Mouse (Mus musculus) ES-E14 (cell line): ENCODE data around the gene Ak5. TPM values are rescaled to one million over a fixed set of nuclear protein-coding genes. Genes with fewer than 3 reads are reported as not detected.

Experiments
- DNase-seq: peaks from one replicate; pipeline ENCODE4 v3.0.0-alpha.2; 2013; ENCODE audit warnings: low read depth, low spot score
- H3K27ac ChIP-seq: 2 replicates; pipeline ENCODE4 v1.5.1; 2012; ENCODE audit warnings: low read depth, mild to moderate bottlenecking, low read length, moderate library complexity, mixed read lengths; ENCODE audit not compliant: poor library complexity, insufficient read depth, severe bottlenecking
- H3K36me3 ChIP-seq: 2 replicates; pipeline ENCODE4 v1.6.1; 2012; ENCODE audit warnings: mild to moderate bottlenecking, low read length, moderate library complexity, mixed read lengths; ENCODE audit not compliant: control insufficient read depth, poor library complexity, insufficient read depth, severe bottlenecking
- H3K4me1 ChIP-seq, 2 experiments: fragments of 150-350 bp in 1 of 2; sonication (generic) in 1 of 2; 2 replicates each; pipeline ENCODE4 v1.6.1; 2012; ENCODE audit warnings: low read length in 2 of 2, mild to moderate bottlenecking in 1 of 2, mixed read lengths in 1 of 2; ENCODE audit not compliant: control insufficient read depth in 2 of 2, insufficient read depth in 2 of 2, poor library complexity in 1 of 2
- H3K4me3 ChIP-seq, 2 experiments: fragments of 150-350 bp in 1 of 2; sonication (generic) in 1 of 2; 2 replicates each; pipeline ENCODE4 v1.5.1; 2012; ENCODE audit warnings: low read length in 2 of 2, low read depth in 1 of 2, mild to moderate bottlenecking in 1 of 2, mixed read lengths in 1 of 2; ENCODE audit not compliant: insufficient read depth in 1 of 2, poor library complexity in 1 of 2, severe bottlenecking in 1 of 2
- H3K9ac ChIP-seq: 2 replicates; pipeline ENCODE4 v1.6.1; 2012; ENCODE audit warnings: low read depth, mild to moderate bottlenecking, low read length, mixed read lengths; ENCODE audit not compliant: poor library complexity, insufficient read depth, severe bottlenecking
- H3K9me3 ChIP-seq: fragments of 150-350 bp; sonication (generic); 2 replicates; pipeline ENCODE4 v1.6.1; 2012; ENCODE audit warnings: low read depth, mild to moderate bottlenecking, low read length; ENCODE audit not compliant: control insufficient read depth, insufficient read depth
- CHD2 ChIP-seq: IDR thresholded peaks from 2 replicates; pipeline ENCODE4 v1.6.1; 2014; ENCODE audit warnings: mild to moderate bottlenecking, low read depth, low read length, inconsistent platforms
- HCFC1 ChIP-seq: IDR thresholded peaks from 2 replicates; pipeline ENCODE4 v1.6.1; 2012; ENCODE audit warnings: low read length, inconsistent platforms, borderline replicate concordance; ENCODE audit not compliant: insufficient read depth
- MAFK ChIP-seq: IDR thresholded peaks from 2 replicates; pipeline ENCODE4 v1.6.1; 2014; ENCODE audit warnings: mild to moderate bottlenecking, low read depth, low read length, inconsistent platforms; ENCODE audit not compliant: insufficient read depth
- ZC3H11A ChIP-seq: IDR thresholded peaks from 2 replicates; pipeline ENCODE4 v1.6.1; 2012; ENCODE audit warnings: low read depth, mild to moderate bottlenecking, inconsistent platforms, low read length, borderline replicate concordance
- ZNF384 ChIP-seq: IDR thresholded peaks from 2 replicates; pipeline ENCODE4 v1.6.1; 2012; ENCODE audit warnings: low read depth, low read length, inconsistent platforms
- in situ Hi-C, 2 experiments: fragments of 600-800 bp; cut with MboI; formaldehyde crosslinking; loops; one replicate each; pipeline ENCODE4 v1.15.1; 2025; ENCODE audit warnings: low sequenced_read_pairs in 2 of 2, inconsistent platforms in 1 of 2; ENCODE audit not compliant: unreplicated experiment in 2 of 2
- total RNA-seq: library from RNA; depleted of rRNA; stranded (reverse); fragments of 300-350 nt; gene quantifications from 2 replicates; pipeline ENCODE4 v1.2.3, GENCODE M21; 2012

Gene Ak5
- total RNA-seq, 1 experiment: 0.76 TPM

DNA sequence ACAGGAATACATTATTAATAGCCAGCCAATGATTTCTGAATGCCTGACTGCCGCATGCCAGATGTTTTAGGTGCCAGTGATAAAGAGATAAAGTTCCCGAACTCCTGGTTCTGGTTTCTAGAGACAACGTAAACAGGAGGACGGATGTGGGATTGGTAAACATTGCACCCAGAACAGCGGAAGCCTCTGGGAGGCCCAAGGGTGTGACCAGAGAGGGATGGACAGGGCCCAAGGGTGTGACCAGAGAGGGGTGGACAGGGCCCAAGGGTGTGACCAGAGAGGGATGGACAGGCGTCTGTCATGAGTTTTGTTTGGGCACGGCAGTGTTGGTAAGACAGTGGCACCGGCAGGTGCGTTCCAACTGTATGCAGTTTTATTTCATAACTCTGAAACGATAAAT, 148.6 kb downstream of the Ak5 start:
- no peaks in the 10 kb centered on the region for H3K36me3 ChIP-seq
- H3K27ac ChIP-seq: no peak overlapping the region
- no peak for TF ChIP-seq MAFK
- TF ChIP-seq CHD2: no peak
- TF ChIP-seq ZC3H11A: no peak
- no peak for TF ChIP-seq ZNF384
- no peak for TF ChIP-seq HCFC1
- no peaks in the 10 kb centered on the region for H3K4me1 ChIP-seq
- in situ Hi-C loops: no loop called here
- no peak overlapping the region for H3K9ac ChIP-seq
- DNase-seq: no peak
- no peak overlapping the region for H3K4me3 ChIP-seq
- H3K9me3 ChIP-seq: no peaks in the 10 kb centered on the region

DNA sequence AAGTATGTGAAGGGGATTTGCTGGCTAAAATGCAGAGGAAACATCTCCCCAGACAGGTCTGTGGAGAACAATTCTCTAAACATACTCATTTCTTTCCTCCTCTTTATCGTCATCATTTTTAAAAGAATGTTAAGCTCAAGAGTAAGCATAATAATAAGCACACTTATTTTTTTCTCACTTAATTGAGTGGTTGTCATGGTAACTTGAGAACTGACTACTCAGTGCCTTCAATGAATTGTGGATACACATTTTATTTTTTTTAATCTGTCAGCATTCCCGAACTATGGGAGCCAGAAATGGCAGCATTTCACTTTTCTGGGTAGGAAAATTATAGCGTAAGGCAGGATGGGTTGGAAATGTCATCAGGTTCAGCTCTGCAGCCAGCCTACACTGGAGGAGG, 151.6 kb downstream of the Ak5 start:
- H3K9ac ChIP-seq: no peak overlapping the region
- no peak overlapping the region for H3K4me3 ChIP-seq
- no peaks in the 10 kb centered on the region for H3K36me3 ChIP-seq
- H3K27ac ChIP-seq: no peak overlapping the region
- DNase-seq: no peak
- H3K4me1 ChIP-seq: no peaks in the 10 kb centered on the region
- in situ Hi-C loops: no loop called here
- no peaks in the 10 kb centered on the region for H3K9me3 ChIP-seq
- TF ChIP-seq MAFK: no peak
- TF ChIP-seq ZC3H11A: no peak
- no peak for TF ChIP-seq ZNF384
- no peak for TF ChIP-seq HCFC1
- TF ChIP-seq CHD2: no peak

DNA sequence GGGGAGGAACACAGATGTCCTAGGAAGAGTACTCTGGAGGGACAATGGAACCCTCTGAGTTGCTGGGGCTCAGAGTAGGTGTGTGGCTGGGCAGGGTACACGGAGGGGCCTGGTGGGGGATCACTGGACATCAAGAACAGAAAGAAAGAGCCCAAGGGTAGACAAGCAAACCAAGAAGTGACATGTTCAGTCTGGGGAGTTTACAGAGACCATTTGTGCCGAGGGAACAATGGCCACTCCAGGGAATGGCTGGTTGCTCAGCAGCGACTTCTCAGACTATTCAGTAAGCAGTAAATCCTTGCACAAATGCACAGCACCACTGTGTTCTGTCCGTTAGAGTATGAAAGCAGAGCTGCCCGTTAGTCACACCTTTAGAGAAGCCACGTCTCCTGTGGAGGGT, 152.2 kb downstream of the Ak5 start:
- Histone ChIP-seq H3K4me3 (no peak overlapping the region), H3K4me1 (no peaks in the 10 kb centered on the region), H3K9ac (no peak overlapping the region), H3K36me3 (no peaks in the 10 kb centered on the region), H3K9me3 (no peaks in the 10 kb centered on the region), H3K27ac (no peak overlapping the region)
- in situ Hi-C loops: no loop called here
- no peak for TF ChIP-seq MAFK
- TF ChIP-seq HCFC1: no peak
- TF ChIP-seq CHD2: no peak
- TF ChIP-seq ZC3H11A: no peak
- no peak for TF ChIP-seq ZNF384
- DNase-seq: no peak

DNA sequence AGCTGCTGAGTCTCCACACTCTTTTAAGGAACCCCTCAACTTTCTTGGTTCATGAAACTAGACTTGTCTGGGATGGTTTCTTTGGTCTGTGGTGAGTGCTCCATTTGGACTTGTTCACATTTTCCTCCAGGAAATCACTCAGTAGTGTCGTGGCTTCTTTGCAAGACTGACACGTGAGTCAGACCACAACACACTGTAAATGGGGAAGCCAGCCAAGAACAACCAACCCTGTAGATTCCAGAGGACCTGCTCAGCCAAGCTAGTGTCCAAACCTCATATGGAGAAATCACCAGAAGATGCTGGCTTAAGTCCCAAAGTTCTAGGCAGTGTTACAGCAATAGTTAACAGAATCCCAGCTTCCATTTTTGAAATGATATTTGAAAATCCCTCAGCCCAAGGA, 155.6 kb downstream of the Ak5 start:
- no peak overlapping the region for H3K27ac ChIP-seq
- H3K4me3 ChIP-seq: no peak overlapping the region
- no peaks in the 10 kb centered on the region for H3K4me1 ChIP-seq
- DNase-seq: no peak
- H3K36me3 ChIP-seq: no peaks in the 10 kb centered on the region
- no peaks in the 10 kb centered on the region for H3K9me3 ChIP-seq
- TF ChIP-seq ZNF384 (no peak), CHD2 (no peak), HCFC1 (no peak)
- in situ Hi-C loops: no loop called here
- H3K9ac ChIP-seq: no peak overlapping the region

DNA sequence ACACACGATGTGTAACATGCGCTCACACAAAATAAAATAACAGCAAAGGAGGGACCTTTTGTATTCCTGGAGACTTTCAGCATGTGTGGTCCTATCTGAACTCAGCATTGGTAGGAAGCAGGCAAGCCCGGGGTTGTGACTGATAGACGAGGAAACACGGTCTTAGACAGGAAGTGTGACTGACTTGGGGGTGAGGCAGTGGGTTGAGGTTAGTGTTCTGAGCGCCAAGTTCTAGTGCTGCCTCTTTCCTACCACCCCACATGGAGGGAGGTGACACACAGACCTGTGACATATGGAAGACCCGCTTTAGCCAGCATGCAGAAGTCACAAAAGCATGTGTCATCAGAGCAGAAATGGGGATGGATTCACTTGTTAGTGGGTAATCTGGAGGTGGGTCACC, 158.9 kb downstream of the Ak5 start:
- DNase-seq: no peak
- TF ChIP-seq ZC3H11A: no peak
- no peak for TF ChIP-seq HCFC1
- TF ChIP-seq ZNF384: no peak
- H3K4me1 ChIP-seq: no peaks in the 10 kb centered on the region
- no peaks in the 10 kb centered on the region for H3K36me3 ChIP-seq
- in situ Hi-C loops: no loop called here
- H3K4me3 ChIP-seq: no peak overlapping the region
- no peak overlapping the region for H3K9ac ChIP-seq
- no peaks in the 10 kb centered on the region for H3K9me3 ChIP-seq
- no peak overlapping the region for H3K27ac ChIP-seq
